Mouse (Mus musculus): ENCODE results near the gene Dusp2.
A peak's percentile ranks its signal among the peaks of the same experiment; 100 is the strongest.

Dusp2 gene

DNA sequence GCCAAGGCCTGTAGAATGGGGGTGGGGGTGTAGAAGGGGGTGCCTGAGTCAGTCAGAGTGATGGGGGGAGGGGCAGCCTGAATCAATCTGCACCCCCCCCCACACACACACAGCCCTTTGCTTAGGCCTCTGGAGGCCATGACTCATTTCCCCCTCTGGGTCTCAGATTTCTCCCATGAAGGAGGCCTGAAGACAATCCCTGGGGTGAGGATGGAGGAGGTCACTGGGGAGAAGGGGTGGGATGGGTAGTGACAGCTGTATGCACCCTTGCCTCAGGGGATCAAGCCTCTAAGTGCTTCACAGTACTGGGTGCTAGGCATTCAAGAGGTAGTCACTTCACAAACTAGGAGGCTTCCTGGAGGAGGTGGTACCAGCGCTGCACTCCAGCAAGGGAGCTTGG lies 12.3 kb upstream of the Dusp2 start:
- no peak for DNase-seq (ENCODE audit: low read depth, low spot score)

DNA sequence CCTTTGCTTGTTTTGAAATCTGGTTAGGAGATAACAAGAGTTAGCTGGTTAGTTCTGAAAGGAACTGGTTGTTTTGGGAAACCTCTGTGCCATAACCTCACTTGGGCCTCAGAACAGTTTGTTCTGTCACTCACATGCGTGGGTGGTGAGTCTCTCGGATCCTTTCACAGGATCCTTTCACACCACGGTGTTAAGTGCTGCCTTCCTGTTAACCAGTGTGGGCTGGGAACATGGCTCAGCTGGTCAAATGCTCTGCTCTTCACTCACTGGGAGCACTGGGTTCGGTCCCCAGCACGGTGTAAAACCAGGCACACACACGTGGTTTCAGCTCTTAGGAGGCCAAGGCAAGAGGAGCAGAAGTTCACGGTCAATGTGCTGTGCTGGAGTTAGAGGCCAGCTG lies 11.5 kb upstream of the Dusp2 start:
- no peak for DNase-seq (ENCODE audit: low read depth, low spot score)

DNA sequence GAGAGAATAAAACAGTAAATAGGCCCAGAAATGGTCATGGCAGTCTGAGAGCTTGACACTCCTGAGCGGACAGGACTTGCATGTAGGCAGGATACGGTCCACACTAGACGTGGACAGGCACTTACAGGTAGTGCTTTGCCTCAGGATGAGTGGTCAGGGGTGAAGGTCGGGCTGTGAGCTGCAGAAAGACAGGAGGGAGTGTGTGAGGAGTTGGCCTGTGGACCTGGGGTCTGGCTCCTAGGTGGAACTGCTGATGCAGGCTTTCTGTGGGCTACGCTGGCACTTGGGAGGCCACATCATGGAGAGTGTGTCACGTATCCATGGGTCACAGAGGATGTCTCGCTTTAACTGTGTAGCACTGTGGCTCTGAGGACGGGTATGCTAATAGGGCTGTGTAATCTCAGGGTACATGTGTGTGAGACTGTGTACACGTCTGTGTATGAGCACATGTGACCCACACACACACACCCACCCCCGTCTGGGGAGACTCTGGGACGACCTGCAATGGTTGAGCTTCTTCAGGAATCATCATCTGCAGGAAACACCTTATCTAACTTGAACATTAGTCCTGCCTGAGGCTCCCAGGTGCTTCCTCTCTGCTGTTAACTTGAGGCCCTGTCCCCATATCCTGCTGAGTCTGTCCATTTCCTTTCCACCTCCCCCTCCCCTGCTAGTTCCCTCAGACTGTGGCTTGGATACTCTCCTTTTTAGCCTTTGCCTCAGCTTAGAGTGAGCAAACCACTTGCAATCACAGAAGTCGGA lies 7.7 kb upstream of the Dusp2 start:
- no peak for DNase-seq (ENCODE audit: low read depth, low spot score)

DNA sequence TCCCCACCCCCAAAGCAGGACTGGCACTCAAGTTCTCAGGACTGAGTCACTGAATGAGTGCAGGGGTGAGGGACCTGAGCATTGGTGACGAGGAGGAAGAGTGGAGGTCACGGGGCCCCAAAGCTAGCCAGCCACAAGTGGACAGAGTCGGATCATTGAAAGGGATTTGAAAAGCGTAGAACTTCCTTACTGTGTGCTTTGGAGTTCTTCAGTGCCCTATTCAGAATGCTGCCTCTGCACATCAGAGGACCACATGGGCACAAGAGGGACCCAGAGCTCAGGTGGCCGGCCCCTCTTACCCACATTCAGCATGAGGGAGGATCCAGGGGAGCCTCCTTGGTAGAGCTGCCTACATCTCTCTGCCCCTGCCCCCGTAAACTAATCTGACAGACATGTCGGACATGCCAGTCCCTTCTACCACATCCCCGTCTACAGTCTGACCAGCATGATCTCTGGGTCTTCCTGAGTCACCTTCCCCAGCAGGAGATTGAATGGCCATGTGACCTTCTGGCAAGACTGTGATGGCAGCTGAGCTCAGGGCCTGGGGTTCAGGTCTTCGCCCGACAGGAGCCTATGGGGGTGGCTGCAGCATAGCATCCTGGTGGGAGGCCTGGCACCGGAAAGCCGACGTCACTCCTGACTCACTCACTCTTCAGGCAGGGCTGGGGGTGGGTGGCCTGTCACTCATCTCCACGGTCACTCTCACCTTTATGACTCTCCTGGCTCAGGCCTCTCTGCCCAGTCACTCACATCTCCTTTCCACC lies 3.0 kb upstream of the Dusp2 start:
- no peak for DNase-seq (ENCODE audit: low read depth, low spot score)

GRCm38 (mm10) chr2:127333945-127334603 lies 1.9 kb upstream of the Dusp2 start:
- no peak for DNase-seq (ENCODE audit: low read depth, low spot score)

DNA sequence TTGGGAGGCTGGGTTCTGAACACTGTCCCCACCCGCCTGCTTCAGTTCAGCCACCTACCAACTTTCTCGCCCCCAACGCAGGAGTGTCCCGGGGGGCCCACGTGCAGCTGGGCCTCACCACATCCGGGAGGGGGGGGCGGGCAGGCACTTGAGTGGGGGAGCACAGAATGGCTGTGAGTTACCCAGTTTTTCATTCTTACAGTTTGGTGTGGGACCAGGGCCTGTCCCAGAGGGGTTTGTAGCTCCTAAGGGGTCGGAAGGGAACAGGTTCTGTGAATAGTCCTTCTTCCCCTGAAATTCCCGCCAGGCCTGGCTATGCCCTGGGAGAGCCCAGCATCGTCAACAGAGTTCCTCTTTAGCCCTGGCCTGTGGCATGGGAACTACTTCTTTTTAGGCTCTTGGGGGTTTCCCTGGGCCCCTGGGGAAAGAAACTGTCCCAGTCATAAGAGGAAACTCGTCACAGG lies 849 bp upstream of the Dusp2 start:
- DNase-seq (ENCODE audit: low read depth, low spot score): no peak

- no peak for DNase-seq (ENCODE audit: low read depth, low spot score)
Measured at GRCm38 (mm10) chr2:127336497-127336832, 506 bp downstream of the Dusp2 start.

DNA sequence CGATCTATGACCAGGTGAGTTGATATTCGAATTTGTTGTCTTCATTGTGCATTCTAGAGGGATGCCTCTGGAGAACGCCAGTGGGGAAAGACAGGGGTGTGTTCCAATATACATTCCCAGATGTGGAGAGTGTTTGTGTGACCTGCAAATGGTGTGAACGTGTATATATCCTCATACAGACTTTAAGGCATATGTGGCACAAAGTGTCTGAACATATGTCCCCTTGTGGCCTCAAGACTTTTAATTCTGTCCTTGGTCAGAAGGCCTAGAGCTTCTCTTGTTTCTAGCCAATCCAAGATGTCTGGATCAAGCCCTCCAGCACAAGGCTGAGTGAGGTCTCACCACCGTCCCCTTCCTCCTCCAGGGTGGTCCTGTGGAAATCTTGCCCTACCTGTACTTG lies 926 bp downstream of the Dusp2 start:
- no peak for DNase-seq (ENCODE audit: low read depth, low spot score)

GRCm38 (mm10) chr2:127337531-127337930 lies 1.6 kb downstream of the Dusp2 start:
- DNase-seq (ENCODE audit: low read depth, low spot score): no peak

DNA sequence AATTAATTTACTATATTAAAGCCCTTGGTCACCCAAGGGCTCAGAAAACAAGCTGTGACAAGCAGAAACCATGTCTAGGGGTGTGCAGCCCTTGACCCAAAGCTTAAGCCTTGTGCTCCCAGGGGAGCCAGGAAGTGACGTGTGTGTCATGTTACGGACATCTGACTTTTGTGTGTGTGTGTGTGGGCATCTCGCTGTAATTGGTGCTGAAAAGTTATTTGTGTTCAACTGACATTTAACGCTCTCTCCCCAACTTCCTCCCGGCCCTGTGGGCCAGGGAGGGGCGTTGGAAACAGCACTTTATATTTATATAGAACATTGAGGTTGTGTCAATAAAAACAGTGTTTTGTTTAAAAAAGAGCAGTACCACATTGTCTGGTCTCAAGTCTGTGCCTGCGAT lies 2.1 kb downstream of the Dusp2 start:
- no peak for DNase-seq (ENCODE audit: low read depth, low spot score)

DNA sequence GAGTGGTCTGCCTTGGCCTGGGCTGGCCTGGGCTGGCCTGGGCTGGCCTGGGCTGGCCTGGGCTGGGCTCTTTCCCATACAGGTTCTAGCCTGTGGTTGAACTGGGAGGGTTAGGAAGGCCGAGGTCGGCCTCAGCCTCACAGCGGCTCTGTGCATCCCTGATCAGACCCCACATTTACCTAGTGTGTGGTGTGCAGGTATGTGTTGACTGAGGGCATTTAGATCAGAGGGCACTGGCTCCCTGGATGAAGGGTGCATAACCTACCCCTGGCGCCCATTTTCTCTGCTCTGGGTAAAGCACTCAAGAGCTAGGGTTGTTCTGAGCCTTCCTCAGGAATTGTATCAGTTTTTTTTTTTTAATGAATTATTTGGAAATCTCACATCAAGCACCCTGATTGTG lies 2.5 kb downstream of the Dusp2 start, which contains the start of gene Astl:
TSS of gene Astl (plus strand) at position 224 of the 400 bp plus-strand sequence.
- no peak for DNase-seq (ENCODE audit: low read depth, low spot score)

GRCm38 (mm10) chr2:127338833-127339232 lies 2.9 kb downstream of the Dusp2 start:
- no peak for DNase-seq (ENCODE audit: low read depth, low spot score)

DNA sequence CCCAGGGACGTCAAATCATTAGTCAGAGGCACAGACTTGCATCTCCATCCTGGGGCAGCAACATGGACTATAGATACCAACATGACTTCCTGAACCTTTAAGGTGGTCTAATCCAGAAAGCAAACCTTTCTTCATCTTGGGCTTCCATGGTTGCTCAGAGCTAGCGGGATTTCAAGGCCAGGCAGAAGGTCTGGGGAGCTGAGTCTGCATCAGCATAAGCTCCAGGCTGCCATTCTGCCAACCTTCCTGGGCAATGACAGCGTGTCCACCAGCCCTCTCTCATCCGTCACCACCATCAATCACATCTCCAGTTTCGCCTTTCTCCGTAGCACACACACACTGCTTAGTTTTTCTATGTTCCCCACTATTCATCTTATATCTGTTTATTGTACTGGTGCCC lies 3.3 kb downstream of the Dusp2 start:
- no peak for DNase-seq (ENCODE audit: low read depth, low spot score)

DNA sequence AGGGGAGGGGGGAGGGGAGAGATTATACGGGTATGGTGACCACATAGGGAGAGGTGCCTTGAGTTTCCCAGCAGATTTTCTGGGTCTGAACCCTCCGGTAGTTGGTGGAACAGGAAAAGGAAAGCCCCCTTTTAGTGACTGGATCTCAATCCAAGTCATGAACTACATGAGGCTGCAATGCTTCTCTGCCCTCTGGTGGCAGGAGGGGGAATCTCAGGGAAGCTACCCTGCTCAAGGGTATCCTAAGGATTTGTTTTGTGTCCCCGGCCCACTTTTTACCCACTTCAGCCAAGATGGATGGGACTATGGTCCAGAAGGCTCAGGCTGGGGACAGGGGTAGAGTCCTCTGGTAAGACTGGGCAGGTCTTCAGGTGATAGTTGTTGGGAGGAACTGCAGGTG lies 5.2 kb downstream of the Dusp2 start:
- DNase-seq (ENCODE audit: low read depth, low spot score): no peak

GRCm38 (mm10) chr2:127346334-127346733 lies 10.4 kb downstream of the Dusp2 start:
- DNase-seq (ENCODE audit: low read depth, low spot score): no peak

- no peak for DNase-seq (ENCODE audit: low read depth, low spot score)
Measured at GRCm38 (mm10) chr2:127347147-127347985, 11.4 kb downstream of the Dusp2 start.

DNA sequence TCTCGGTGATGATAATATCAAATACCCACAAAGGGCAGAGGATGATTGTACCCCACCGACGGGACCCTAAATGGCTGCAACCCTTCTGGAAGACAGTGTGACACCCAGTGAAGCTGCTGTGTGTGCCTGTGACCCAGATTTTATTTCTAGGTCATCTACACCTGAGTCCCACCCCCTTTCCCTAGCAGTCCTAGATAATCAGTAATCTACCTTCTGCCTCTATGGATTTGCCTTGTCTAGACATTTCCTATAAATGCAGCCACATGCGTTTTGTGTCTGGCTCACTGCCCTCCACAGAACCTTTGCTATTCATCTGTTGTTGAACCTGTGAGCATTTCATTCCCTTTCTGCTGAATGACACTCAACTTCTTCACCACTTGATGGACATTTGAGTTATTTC lies 17.9 kb downstream of the Dusp2 start:
- DNase-seq (ENCODE audit: low read depth, low spot score): no peak

- peak; percentile 55 for DNase-seq (ENCODE audit: low read depth, low spot score)
Measured at GRCm38 (mm10) chr2:127362459-127363281, 26.7 kb downstream of the Dusp2 start, which contains the start of gene Adra2b. Gene Adra2b, plus strand, starts transcription at chr2:127363208.

DNA sequence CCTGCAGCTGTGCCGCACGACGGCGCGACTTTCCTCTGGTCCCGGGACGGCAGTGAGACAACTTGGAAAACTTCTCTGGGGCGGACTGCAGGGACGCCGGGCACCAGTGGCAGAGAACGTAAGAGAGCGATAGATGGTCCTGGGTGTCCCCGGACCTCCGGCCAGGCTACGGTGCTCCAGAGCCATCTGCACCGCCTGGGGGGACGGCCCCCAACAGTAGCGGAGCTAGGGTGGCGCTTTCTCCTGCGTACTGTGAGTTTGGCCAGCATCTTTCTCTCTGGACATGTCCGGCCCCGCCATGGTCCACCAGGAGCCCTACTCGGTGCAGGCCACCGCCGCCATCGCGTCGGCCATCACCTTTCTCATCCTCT lies 27.3 kb downstream of the Dusp2 start:
- no peak for DNase-seq (ENCODE audit: low read depth, low spot score)

DNA sequence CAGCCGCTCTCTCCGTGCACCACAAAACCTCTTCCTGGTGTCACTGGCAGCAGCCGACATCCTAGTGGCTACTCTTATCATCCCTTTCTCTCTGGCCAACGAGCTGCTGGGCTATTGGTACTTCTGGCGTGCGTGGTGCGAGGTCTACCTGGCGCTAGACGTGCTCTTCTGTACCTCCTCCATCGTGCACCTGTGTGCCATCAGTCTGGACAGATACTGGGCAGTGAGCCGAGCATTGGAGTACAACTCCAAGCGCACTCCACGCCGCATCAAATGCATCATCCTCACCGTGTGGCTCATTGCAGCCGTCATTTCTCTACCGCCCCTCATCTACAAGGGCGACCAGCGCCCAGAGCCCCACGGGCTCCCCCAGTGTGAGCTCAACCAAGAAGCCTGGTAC lies 27.7 kb downstream of the Dusp2 start:
- DNase-seq (ENCODE audit: low read depth, low spot score): no peak

- DNase-seq (ENCODE audit: low read depth, low spot score): no peak
Measured at GRCm38 (mm10) chr2:127364452-127364851, 28.5 kb downstream of the Dusp2 start.

Measured in telencephalon, adult 2 months (tissue).